Mouse (Mus musculus) forebrain, embryonic 12.5 days (tissue): ENCODE measurements around the gene Nfkb1. TPM values are rescaled to one million over a fixed set of nuclear protein-coding genes. Genes with fewer than 3 reads are reported as not detected.

Experiments
- ATAC-seq: fragments of 200-750 bp; cut with Nextera tagmentation; 2 replicates; pipeline ENCODE4 v1.8.0; 2017; ENCODE audit warnings: moderate TSS enrichment; ENCODE audit not compliant: low FRiP score
- H3K27ac ChIP-seq: fragments of 300-500 bp; sonication (generic); 2 replicates; pipeline ENCODE4 v1.5.1; 2016; ENCODE audit warnings: mild to moderate bottlenecking
- H3K27me3 ChIP-seq: fragments of 300-500 bp; sonication (generic); 2 replicates; pipeline ENCODE4 v1.6.1; 2016; ENCODE audit warnings: mild to moderate bottlenecking
- H3K36me3 ChIP-seq: fragments of 300-500 bp; sonication (generic); replicated peaks from 2 replicates; pipeline ENCODE4 v1.6.1; 2016; ENCODE audit warnings: mild to moderate bottlenecking
- H3K4me1 ChIP-seq: fragments of 300-500 bp; sonication (generic); 2 replicates; pipeline ENCODE4 v1.6.1; 2016
- H3K4me2 ChIP-seq: fragments of 300-500 bp; sonication (generic); 2 replicates; pipeline ENCODE4 v1.6.1; 2016; ENCODE audit warnings: mild to moderate bottlenecking, moderate library complexity
- H3K4me3 ChIP-seq: fragments of 300-500 bp; sonication (generic); replicated peaks from 2 replicates; pipeline ENCODE4 v1.5.1; 2016; ENCODE audit warnings: mild to moderate bottlenecking
- H3K9ac ChIP-seq: fragments of 300-500 bp; sonication (generic); 2 replicates; pipeline ENCODE4 v1.6.1; 2016; ENCODE audit warnings: mild to moderate bottlenecking
- H3K9me3 ChIP-seq: fragments of 300-500 bp; sonication (generic); 2 replicates; pipeline ENCODE4 v1.6.1; 2016
- WGBS: fragments of 180-500 bp; shearing (Covaris S2); methylation state at CpG from one replicate; pipeline ENCODE4 v1.1.7; 2016; 5-methylcytosine and 5-hydroxymethylcytosine counted together
- polyA plus RNA-seq: library from polyadenylated mRNA; unstranded; fragments of >200 nt; fragmentation: Nextera tagmentation; extraction: Ambion mirVana; gene quantifications from 2 replicates; pipeline ENCODE4 v1.2.1, GENCODE M21; 2016

Nfkb1 gene
- polyA plus RNA-seq, 1 experiment from 2014 or later, result 9.7 TPM

DNA sequence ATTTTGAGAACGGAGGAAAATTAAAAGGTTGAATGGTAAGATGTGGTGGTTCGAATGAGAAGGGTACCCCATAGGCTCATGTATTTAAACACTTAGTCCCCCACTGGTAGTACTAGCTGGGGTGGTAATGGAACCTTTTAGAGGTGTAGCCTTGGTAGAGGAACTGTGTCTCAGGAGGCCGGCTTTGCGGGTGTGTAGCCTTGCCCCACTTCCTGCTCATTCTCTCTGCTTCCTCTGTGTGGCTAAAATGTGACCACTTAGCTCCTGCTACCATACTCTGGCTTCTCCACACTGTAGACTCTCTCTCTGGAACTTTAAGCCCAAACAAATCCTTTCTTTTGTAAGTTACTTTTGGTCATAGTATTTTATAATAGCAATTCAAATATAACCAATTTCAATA lies 126.0 kb downstream of the Nfkb1 start:
- no peak overlapping the region for H3K4me2 ChIP-seq
- no peak for ATAC-seq
- WGBS, result 96% methylated on average over 4 of the region's 4 CpGs
- no peaks in the 10 kb centered on the region for H3K27me3 ChIP-seq
- H3K9me3 ChIP-seq, result no peaks in the 10 kb centered on the region
- no peak overlapping the region for H3K4me3 ChIP-seq
- no peak overlapping the region for H3K9ac ChIP-seq
- no peak overlapping the region for H3K27ac ChIP-seq
- H3K36me3 ChIP-seq, result no peaks in the 10 kb centered on the region
- no peaks in the 10 kb centered on the region for H3K4me1 ChIP-seq

DNA sequence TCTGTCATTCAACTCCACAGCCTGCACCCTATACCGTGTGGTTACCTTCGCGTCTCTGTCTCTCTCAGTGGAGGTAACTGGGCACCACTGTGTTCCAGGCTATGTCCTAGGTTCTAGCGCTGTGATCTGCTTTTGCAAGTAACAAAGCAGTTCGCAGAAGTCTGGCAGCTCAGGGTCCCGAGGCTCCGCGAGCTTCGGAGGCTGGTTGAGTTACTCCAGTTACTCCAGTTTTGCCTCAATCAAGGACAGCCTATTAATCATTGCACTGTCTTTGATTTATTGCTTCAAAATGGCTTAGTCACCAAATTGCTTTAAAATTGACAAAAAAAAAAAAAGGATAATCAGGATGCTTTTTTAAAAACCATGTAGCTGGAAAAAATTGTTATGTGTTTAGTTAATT lies 126.6 kb downstream of the Nfkb1 start:
- 95% methylated on average over 9 of the region's 9 CpGs for WGBS
- Histone ChIP-seq H3K27ac (no peak overlapping the region), H3K9ac (no peak overlapping the region), H3K4me1 (no peaks in the 10 kb centered on the region), H3K36me3 (no peaks in the 10 kb centered on the region), H3K4me3 (no peak overlapping the region), H3K27me3 (no peaks in the 10 kb centered on the region), H3K9me3 (no peaks in the 10 kb centered on the region), H3K4me2 (no peak overlapping the region)
- ATAC-seq, result no peak

DNA sequence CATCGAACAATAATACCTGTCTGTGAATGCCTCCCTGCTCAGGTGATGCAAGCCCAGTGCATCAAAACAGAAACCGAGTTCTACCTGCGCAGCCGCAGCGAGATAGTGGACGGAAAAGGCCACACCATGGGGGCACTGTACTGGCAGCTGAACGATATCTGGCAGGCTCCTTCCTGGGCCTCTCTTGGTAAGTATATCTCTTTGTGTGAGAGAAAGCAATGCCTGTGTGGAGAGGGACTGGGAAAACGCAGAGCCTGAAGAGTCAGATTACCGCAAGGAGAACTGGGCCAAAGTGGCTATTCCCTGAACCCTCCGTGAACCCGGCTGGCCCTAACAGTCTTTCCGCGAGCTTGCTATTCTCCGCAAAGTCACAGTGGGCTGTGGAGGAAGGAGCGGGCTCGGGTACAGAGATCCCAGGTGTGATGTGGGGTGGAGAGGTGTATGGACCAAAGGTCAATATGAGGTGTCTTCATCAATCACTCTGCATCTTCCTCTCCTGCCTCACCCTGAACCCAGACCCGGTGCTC lies 128.1 kb downstream of the Nfkb1 start:
- no peak overlapping the region for H3K4me3 ChIP-seq
- no peak overlapping the region for H3K9ac ChIP-seq
- ATAC-seq, result no peak
- no peaks in the 10 kb centered on the region for H3K36me3 ChIP-seq
- WGBS, result 93% methylated on average over 17 of the region's 17 CpGs
- H3K4me2 ChIP-seq, result no peak overlapping the region
- no peaks in the 10 kb centered on the region for H3K4me1 ChIP-seq
- H3K27me3 ChIP-seq, result no peaks in the 10 kb centered on the region
- no peak overlapping the region for H3K27ac ChIP-seq
- H3K9me3 ChIP-seq, result no peaks in the 10 kb centered on the region

DNA sequence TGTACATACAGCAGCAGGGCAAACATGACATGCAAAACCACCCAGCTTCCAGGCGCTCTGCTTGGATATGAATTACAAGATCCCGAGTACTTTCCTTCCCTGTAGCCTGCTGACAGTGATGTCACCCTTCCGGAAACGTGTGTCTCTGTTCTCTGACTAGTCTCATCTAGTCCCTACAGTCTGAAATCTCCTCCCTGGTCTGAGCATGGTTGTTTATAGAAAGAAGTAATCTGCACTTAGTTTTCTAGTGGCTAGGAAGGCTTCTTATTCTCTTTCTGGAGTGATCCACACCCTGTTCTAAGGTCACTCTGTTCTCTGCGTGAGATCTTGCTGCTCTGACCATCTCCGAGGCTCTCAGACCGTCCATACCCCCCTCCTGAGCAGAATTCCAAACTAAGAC lies 129.3 kb downstream of the Nfkb1 start:
- H3K4me2 ChIP-seq, result no peak overlapping the region
- no peaks in the 10 kb centered on the region for H3K9me3 ChIP-seq
- no peaks in the 10 kb centered on the region for H3K4me1 ChIP-seq
- H3K4me3 ChIP-seq, result no peak overlapping the region
- WGBS, result 85% methylated on average over 7 of the region's 7 CpGs
- H3K27me3 ChIP-seq, result no peaks in the 10 kb centered on the region
- H3K9ac ChIP-seq, result no peak overlapping the region
- no peak overlapping the region for H3K27ac ChIP-seq
- ATAC-seq, result no peak
- H3K36me3 ChIP-seq, result no peaks in the 10 kb centered on the region

DNA sequence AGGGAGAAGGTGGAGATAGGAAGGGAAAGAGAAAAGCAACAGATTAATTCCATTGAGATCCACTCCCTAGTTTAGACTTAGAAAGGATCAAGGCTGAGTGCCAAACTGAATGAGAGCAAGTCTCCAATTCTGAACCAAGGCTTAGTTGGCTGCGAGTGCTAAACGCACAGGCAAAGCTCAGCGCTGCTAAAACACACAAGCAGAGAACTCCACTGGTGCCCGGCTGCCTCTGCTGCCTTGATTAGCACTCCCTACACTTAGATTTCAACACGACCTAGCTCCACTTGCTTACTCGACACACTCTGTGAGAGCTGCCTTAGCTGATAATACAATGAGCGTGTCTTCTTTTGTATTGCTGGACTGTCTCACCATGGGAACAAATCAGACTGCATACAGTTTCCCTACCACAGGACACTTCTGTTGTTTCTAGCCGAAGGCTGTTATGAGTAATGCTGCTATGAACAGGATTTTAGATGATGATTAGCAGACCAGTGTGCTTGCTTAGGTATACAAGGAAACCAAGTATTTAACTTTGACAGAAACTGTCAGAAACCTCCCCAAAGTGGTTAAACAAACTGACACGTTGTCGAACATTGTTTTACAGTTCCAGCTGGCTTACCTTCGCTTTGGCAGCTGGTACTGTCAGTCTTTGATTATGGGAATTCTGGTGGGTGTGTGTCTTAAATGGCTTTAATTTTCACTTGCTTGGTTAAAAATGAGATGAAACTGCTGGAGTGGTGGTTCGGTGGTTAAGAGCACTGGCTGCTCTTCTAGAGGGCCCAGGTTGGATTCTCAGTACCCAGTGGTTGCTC lies 134.3 kb downstream of the Nfkb1 start:
- Histone ChIP-seq H3K9ac (no peak overlapping the region), H3K27ac (no peak overlapping the region), H3K4me2 (no peak overlapping the region), H3K4me1 (no peaks in the 10 kb centered on the region), H3K9me3 (no peaks in the 10 kb centered on the region), H3K4me3 (no peak overlapping the region), H3K27me3 (no peaks in the 10 kb centered on the region), H3K36me3 (no peaks in the 10 kb centered on the region)
- no peak for ATAC-seq
- 81% methylated on average over 12 of the region's 12 CpGs for WGBS

DNA sequence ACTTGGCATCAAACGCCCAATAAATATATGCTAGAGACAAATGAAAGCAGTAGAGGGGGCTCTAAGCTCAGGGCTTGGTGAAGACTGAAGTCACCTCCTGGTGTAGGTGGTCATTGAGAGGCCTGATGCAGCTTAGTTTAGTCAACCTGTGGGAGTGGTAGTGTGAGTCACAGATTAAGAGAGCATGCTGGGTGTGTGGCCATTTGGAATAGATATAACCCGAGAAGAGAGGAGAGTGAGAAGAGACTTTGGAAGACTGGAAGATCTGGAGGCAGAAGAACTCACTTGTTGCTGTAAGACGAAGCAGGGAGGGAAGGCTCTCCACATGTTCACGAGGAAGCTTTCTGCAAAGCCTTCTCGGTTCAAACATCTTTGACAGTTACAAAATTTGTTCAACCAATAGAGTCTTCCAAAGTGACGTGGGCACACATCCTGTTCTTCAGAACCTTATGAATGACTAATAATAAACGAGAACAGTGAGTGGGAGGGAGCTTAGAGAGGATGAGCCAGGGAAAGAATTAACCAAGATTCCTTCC lies 135.2 kb downstream of the Nfkb1 start:
- H3K27me3 ChIP-seq, result no peaks in the 10 kb centered on the region
- no peaks in the 10 kb centered on the region for H3K9me3 ChIP-seq
- no peak for ATAC-seq
- no peak overlapping the region for H3K27ac ChIP-seq
- no peaks in the 10 kb centered on the region for H3K4me1 ChIP-seq
- 77% methylated on average over 7 of the region's 7 CpGs for WGBS
- no peak overlapping the region for H3K4me3 ChIP-seq
- H3K9ac ChIP-seq, result no peak overlapping the region
- H3K4me2 ChIP-seq, result no peak overlapping the region
- H3K36me3 ChIP-seq, result no peaks in the 10 kb centered on the region

DNA sequence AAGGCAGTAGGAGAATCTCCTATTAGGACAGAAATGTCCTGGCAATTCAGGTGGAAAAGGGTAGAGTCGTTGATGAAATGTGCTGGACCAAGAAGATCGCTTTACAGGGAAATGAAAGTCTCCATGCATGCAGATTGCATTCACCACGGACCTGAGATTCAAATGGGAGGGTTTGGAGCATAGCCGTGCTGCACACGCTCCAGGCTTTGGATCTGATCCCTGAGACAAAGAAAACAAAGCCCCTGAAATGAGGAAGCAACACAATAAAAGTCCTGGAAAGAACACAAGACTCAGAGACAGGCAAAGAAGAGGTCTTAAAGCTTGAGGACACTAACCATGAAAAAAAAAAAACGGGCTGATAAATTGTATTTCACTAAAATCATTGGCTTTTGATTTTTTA lies 136.2 kb downstream of the Nfkb1 start:
- no peak overlapping the region for H3K4me3 ChIP-seq
- WGBS, result 61% methylated on average over 6 of the region's 6 CpGs
- H3K9me3 ChIP-seq, result no peaks in the 10 kb centered on the region
- no peak overlapping the region for H3K9ac ChIP-seq
- H3K4me2 ChIP-seq, result no peak overlapping the region
- H3K27me3 ChIP-seq, result no peaks in the 10 kb centered on the region
- H3K4me1 ChIP-seq, result no peaks in the 10 kb centered on the region
- H3K36me3 ChIP-seq, result no peaks in the 10 kb centered on the region
- no peak overlapping the region for H3K27ac ChIP-seq
- no peak for ATAC-seq

DNA sequence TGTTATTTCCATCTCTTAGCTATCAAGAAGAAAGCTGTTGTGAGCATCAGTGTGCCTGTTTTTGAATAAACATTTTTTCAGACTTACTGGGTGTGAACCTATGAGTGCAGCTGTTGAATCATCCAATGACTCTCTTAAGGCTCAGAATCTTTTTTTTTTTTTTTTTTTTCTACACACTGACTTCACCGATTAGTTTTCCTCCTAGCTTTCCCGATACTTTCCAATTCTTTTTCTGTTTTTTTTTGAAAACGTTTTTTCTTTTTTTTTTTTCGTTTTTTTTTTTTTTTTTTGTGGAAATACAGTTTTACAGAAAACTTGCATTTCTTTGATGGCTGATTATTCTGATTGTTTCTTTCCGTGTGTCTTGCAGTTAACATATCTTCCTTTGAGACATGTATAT lies 138.5 kb downstream of the Nfkb1 start:
- Histone ChIP-seq H3K36me3 (no peaks in the 10 kb centered on the region), H3K4me3 (no peak overlapping the region), H3K4me2 (no peak overlapping the region), H3K27ac (no peak overlapping the region), H3K4me1 (no peaks in the 10 kb centered on the region), H3K9ac (no peak overlapping the region), H3K9me3 (no peaks in the 10 kb centered on the region), H3K27me3 (no peaks in the 10 kb centered on the region)
- no peak for ATAC-seq
- WGBS, result 82% methylated on average over 5 of the region's 5 CpGs

DNA sequence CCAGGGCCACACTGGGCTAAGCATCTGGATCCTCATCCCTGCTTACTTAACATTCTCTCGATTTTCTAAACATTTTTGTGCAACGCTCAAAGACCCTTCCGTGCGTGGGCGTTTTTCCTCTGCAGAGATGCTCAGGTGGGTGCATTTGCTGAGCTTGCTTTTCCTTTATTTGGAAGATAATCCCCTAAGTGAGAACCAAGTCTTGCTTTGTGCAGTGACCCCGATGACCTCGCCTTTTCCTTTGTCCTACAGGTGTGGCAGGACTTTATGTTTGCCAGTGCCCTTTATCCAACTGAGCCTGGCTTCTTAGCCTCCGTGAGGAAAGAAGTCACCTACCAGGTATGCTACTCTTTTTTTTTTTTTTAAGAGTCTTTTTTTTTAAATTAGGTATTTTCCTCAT lies 144.0 kb downstream of the Nfkb1 start:
- H3K4me1 ChIP-seq, result no peaks in the 10 kb centered on the region
- ATAC-seq, result no peak
- WGBS, result 46% methylated on average over 8 of the region's 8 CpGs
- H3K9ac ChIP-seq, result no peak overlapping the region
- no peak overlapping the region for H3K4me3 ChIP-seq
- H3K27ac ChIP-seq, result no peak overlapping the region
- no peak overlapping the region for H3K4me2 ChIP-seq
- no peaks in the 10 kb centered on the region for H3K9me3 ChIP-seq
- H3K27me3 ChIP-seq, result no peaks in the 10 kb centered on the region
- no peaks in the 10 kb centered on the region for H3K36me3 ChIP-seq

DNA sequence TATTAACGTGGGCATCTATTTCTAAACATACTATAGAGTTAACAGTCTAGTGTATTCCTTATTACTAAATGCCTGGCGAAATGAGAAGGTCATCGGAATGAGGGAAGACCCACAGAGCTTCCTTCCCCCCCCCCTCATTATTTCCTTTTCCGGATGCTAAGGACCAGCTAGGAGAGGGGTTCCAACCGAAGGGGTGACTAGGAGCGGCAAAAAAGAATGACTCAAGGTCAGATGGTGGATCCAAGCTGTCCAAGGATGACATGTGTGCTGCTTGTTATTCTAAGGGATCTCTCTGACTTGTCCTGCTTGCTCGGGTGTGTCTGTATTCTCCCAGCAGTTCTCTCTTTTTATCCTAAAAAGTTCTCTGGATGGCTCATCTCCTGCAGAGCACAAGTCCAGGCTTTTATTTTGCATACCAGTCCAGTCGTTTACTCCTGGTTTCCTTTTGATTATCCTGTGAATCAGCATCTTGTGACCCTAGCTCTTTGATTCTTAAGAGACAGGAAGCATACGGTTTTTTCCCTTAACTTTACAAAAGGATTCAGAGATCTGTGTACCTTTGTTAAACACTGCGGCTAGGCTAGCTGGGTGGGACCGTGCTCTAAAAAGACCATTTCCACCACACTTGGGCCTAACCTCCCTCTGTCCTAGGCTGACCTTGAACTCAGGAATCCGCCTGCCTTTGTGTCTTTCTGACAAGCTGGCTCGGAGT lies 145.0 kb downstream of the Nfkb1 start:
- no peak overlapping the region for H3K27ac ChIP-seq
- no peaks in the 10 kb centered on the region for H3K36me3 ChIP-seq
- no peaks in the 10 kb centered on the region for H3K27me3 ChIP-seq
- no peak overlapping the region for H3K9ac ChIP-seq
- H3K4me1 ChIP-seq, result no peaks in the 10 kb centered on the region
- 71% methylated on average over 13 of the region's 13 CpGs for WGBS
- H3K4me2 ChIP-seq, result no peak overlapping the region
- H3K4me3 ChIP-seq, result no peak overlapping the region
- H3K9me3 ChIP-seq, result no peaks in the 10 kb centered on the region
- ATAC-seq, result no peak
